Mouse (Mus musculus) CD4-positive naive resting alpha-beta T cell, adult 76 days (primary cell): ENCODE data around the gene Gm4756. TPM values are rescaled to one million over a fixed set of nuclear protein-coding genes. Genes with fewer than 3 reads are reported as not detected.

ENCODE experiments used
- total RNA-seq: library from RNA; stranded (reverse); gene quantifications from one replicate; pipeline ENCODE4 v1.2.4, GENCODE M21; 2023

The Gm4756 gene
- not detected for total RNA-seq

GRCm38 (mm10) chr12:72649611-72650330, at the start of gene Gm4756:
Gm4756 (minus strand) TSS chr12:72649661.

GRCm38 (mm10) chr12:72664735-72665337, 15.4 kb upstream of the Gm4756 start, which contains the start of gene Dhrs7:
Dhrs7 (minus strand) TSS chr12:72664909.

GRCm38 (mm10) chr12:72536021-72536597, 113.4 kb downstream of the Gm4756 start, which contains the start of gene Pcnx4:
Pcnx4 (plus strand) TSS chr12:72536383.

Other genes starting within 250 kb of the Gm4756 start
- 0.62 TPM for gene Rtn1, start 240.6 kb downstream of the Gm4756 start, total RNA-seq
- gene Lrrc9, start 207.8 kb downstream of the Gm4756 start, total RNA-seq, result not detected
- 3.8 TPM for gene Pcnx4, start 113.3 kb downstream of the Gm4756 start, total RNA-seq
- 22.2 TPM for gene Dhrs7, start 15.2 kb upstream of the Gm4756 start, total RNA-seq
- gene Ppm1a, start 107.8 kb upstream of the Gm4756 start, total RNA-seq, result 170 TPM